Mouse (Mus musculus): ENCODE measurements at regions not wholly inside any gene's neighbourhood (a gene's known extent, or its start where the extent isn't known, plus 50 kb on each side); places are given as distances from the start of the nearest gene placed in this dataset.

DNA sequence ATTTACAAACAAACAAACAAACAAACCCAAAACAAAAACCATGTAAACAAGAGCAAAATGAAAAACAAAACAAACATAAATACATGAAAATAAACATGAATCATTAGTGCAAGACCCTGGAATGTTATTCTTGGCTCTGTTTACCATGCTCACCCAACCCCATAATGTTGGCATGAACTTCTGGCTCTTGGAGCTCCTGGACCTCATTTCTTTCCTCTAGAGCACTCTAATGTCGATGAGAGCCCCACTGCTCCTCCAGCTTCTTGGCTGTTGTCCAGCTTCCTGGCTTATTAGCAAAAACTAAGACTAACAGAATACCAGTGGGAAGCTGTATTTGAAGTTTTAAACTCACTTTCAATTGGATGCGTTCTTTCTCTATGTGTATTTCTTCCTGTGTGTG lies 81.3 kb upstream of the Gm21830 start:
- DNase-seq (ENCODE audit: low read depth) = peak; percentile 2

DNA sequence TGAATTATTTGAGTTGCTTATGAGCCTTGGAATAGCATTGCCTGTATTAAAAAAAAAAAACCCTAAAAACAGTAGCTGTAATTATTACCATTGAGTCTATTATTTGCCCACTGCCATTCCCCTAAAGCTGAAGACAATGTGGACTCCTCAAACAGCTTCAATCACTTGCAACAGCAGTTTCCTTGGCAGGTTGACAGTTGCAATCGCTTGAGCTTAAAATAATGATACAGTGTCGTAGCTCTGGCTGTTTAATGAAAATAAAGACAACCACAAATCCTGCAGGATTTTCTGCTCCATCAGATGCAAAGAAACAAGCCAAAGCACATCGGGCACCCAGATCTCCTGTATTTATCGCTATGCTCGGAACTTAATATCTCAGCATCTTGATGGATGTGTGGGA lies 68.8 kb upstream of the Gm21830 start:
- DNase-seq (ENCODE audit: low read depth) = no peak
